Mouse (Mus musculus) neural tube, embryonic 14.5 days (tissue): ENCODE results near the gene Rab31. TPM values are rescaled to one million over a fixed set of nuclear protein-coding genes. Genes with fewer than 3 reads are reported as not detected.

Source experiments
- ATAC-seq: fragments of 200-750 bp; cut with Nextera tagmentation; 2 replicates; pipeline ENCODE4 v1.8.0; 2017; ENCODE audit warnings: low read depth, mild to moderate bottlenecking, moderate TSS enrichment, moderate library complexity
- H3K27ac ChIP-seq: fragments of 300-500 bp; sonication (generic); 2 replicates; pipeline ENCODE4 v1.5.1; 2014; ENCODE audit warnings: low read depth, mild to moderate bottlenecking, control low read depth, low read length, moderate library complexity, mixed read lengths
- H3K27me3 ChIP-seq: fragments of 300-500 bp; sonication (generic); 2 replicates; pipeline ENCODE4 v1.6.1; 2014; ENCODE audit warnings: low read length; ENCODE audit not compliant: control insufficient read depth, insufficient read depth
- H3K36me3 ChIP-seq: fragments of 300-500 bp; sonication (generic); 2 replicates; pipeline ENCODE4 v1.6.1; 2014; ENCODE audit warnings: low read length, mixed read lengths; ENCODE audit not compliant: control insufficient read depth, insufficient read depth
- H3K4me1 ChIP-seq: fragments of 300-500 bp; sonication (generic); 2 replicates; pipeline ENCODE4 v1.6.1; 2014; ENCODE audit warnings: low read length; ENCODE audit not compliant: control insufficient read depth, insufficient read depth
- H3K4me2 ChIP-seq: fragments of 300-500 bp; sonication (generic); 2 replicates; pipeline ENCODE4 v1.6.1; 2014; ENCODE audit warnings: mild to moderate bottlenecking, low read depth, low read length, control low read depth
- H3K4me3 ChIP-seq: fragments of 300-500 bp; sonication (generic); 2 replicates; pipeline ENCODE4 v1.5.1; 2014; ENCODE audit warnings: low read depth, low read length, control low read depth, mixed read lengths
- H3K9ac ChIP-seq: fragments of 300-500 bp; sonication (generic); replicated peaks from 2 replicates; pipeline ENCODE4 v1.6.1; 2014; ENCODE audit warnings: low read depth, mild to moderate bottlenecking, control low read depth, low read length, mixed read lengths
- H3K9me3 ChIP-seq: fragments of 300-500 bp; sonication (generic); 2 replicates; pipeline ENCODE4 v1.6.1; 2016; ENCODE audit warnings: low read length; ENCODE audit not compliant: control insufficient read depth
- WGBS: fragments of 180-500 bp; shearing (Covaris S2); extraction: QIAGEN DNeasy Blood & Tissue Kit; methylation state at CpG from one replicate; pipeline ENCODE4 v1.1.7; 2014; 5-methylcytosine and 5-hydroxymethylcytosine counted together
- polyA plus RNA-seq: library from polyadenylated mRNA; unstranded; fragments of >200 nt; fragmentation: Nextera tagmentation; extraction: Ambion mirVana; gene quantifications from 2 replicates; pipeline ENCODE4 v1.2.1, GENCODE M21; 2014

The Rab31 gene
- polyA plus RNA-seq, 1 experiment from 2014 or later, result 70.8 TPM

DNA sequence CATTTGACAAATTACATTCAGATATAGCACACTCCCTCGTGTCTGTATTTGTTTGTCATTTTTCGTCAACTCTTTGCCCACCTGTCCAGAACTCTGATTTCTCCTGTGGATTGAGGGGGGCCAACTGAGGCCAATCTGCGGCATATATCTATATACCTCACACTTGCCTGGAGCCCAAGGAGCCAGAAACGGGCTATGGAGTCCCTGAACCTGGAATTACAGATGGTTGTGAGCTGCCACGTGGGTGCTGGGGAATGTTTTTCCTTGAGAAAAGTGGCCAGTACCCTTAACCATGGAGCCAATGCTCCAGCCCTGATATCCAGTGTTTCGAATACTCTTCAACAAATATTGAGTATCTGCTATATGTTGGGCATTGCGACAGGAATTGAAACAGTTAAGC lies 99.6 kb downstream of the Rab31 start:
- no peaks in the 10 kb centered on the region for H3K27me3 ChIP-seq
- no peak for ATAC-seq
- H3K9ac ChIP-seq, result no peak overlapping the region
- H3K36me3 ChIP-seq, result no peaks in the 10 kb centered on the region
- H3K4me3 ChIP-seq, result no peak overlapping the region
- H3K4me2 ChIP-seq, result no peak overlapping the region
- H3K27ac ChIP-seq, result no peak overlapping the region
- H3K9me3 ChIP-seq, result no peaks in the 10 kb centered on the region
- 86% methylated on average over 7 of the region's 7 CpGs for WGBS
- H3K4me1 ChIP-seq, result no peaks in the 10 kb centered on the region

DNA sequence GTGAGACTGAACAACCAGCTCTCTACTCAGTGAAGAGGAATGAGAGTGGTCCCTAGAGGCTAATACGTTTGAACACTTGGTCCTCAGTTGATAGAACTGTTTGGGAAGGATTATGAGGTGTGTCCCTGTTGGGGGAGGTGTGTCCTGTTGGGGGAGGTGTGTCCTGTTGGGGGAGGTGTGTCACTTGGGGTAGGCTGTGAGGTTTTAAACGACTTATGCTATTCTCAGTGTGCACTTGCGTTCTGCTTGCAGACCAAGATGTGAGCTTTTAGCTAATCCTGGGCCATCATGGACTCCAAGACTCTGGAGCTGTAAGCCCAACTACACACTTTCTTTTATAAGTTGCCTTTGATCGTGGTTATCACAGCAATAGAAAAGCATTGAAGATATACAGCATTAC lies 103.5 kb downstream of the Rab31 start:
- Histone ChIP-seq H3K4me3 (no peak overlapping the region), H3K9me3 (no peaks in the 10 kb centered on the region), H3K4me2 (no peak overlapping the region), H3K9ac (no peak overlapping the region), H3K36me3 (no peaks in the 10 kb centered on the region), H3K4me1 (no peaks in the 10 kb centered on the region), H3K27me3 (no peaks in the 10 kb centered on the region), H3K27ac (no peak overlapping the region)
- ATAC-seq, result no peak
- 89% methylated on average over 4 of the region's 4 CpGs for WGBS

DNA sequence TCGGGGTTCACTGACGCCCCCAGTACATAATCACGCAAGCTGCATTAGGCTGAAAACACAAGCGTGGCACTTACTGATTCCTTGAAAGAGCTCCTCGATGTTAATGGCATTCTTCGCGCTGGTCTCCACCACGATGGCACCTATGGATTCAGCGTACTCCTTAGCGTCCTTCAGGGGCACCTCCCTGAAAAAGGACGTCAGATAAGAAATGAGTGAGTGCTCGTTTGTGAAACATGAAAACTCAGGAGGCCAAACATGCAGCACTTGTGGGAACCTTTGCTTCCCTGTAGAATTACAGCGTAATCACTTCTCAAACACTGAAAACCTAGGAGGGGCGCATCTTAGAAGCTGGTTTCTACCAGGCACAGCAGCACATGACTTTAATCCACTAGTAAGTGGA lies 104.8 kb downstream of the Rab31 start:
- no peak for ATAC-seq
- Histone ChIP-seq H3K4me2 (no peak overlapping the region), H3K27me3 (no peaks in the 10 kb centered on the region), H3K4me3 (no peak overlapping the region), H3K9ac (no peak overlapping the region), H3K9me3 (no peaks in the 10 kb centered on the region), H3K36me3 (no peaks in the 10 kb centered on the region), H3K27ac (no peak overlapping the region), H3K4me1 (no peaks in the 10 kb centered on the region)
- 89% methylated on average over 14 of the region's 14 CpGs for WGBS

DNA sequence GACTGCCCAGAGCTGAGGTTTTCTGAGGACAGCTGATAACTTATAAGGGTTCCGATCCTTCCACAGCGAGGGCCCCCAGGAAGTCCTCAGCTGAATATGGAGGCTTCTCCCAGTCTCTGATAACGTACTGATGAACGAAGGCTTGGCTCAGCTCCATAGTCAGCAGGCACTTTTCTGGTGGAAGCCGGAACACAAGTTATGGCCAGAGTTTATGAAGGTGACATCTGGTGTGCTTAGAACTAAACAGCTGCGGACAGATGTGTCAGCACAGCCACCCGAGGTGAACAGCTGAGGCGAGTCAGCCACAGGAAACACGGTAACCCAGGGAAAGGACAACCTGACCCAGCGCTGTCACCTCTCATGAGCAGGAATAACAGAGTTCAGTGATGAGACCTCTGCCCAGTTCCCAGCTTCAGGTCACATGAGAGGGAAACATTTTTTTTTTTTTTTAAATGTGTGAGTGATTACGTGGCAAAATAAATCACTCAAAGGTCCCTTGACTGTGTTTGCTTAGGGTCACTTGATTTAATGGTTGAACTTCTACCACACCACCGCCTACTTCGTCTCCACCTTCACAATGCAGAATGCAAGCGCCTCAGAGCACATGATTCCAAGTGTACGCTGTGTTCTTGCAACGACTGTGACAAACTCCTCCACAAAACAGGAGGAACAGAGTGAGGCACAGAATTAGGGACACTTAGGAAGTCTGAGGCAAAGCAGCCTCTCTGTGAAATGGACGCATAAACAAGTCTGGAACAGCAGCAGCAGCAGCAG lies 106.0 kb downstream of the Rab31 start:
- no peaks in the 10 kb centered on the region for H3K36me3 ChIP-seq
- no peak overlapping the region for H3K4me3 ChIP-seq
- no peaks in the 10 kb centered on the region for H3K27me3 ChIP-seq
- no peak overlapping the region for H3K4me2 ChIP-seq
- ATAC-seq, result no peak
- no peak overlapping the region for H3K27ac ChIP-seq
- H3K4me1 ChIP-seq, result no peaks in the 10 kb centered on the region
- 77% methylated on average over 17 of the region's 17 CpGs for WGBS
- no peaks in the 10 kb centered on the region for H3K9me3 ChIP-seq
- H3K9ac ChIP-seq, result no peak overlapping the region

DNA sequence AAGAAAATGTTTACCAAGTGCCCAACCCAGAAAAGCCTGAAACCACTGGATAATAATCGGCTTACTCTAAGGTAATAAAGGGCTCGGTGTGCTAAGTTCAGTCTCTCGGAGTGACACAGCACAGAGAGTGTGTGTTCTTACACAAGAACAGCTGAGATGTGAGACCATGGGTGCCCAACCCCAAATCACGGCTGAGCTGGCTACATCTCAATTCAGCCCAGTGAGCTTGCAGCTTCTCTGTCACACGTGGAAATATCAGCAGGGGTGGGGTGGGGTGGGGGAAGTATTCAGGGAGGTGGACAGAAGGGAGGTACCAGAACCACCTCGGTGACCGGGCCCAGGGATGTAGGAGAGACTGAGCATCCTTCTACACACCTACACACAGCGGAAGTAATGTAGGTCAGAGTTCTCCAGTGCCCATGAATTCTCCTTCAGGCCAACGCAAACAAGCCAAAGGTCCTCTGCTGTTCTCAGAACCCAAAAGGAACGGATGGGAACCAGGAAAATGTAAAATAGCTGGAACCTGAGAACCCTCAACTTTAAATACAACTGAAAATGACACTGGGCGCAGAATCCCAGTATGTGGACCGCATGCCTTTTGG lies 106.7 kb downstream of the Rab31 start:
- H3K4me2 ChIP-seq, result no peak overlapping the region
- H3K9me3 ChIP-seq, result no peaks in the 10 kb centered on the region
- no peak overlapping the region for H3K9ac ChIP-seq
- H3K27ac ChIP-seq, result no peak overlapping the region
- H3K4me1 ChIP-seq, result no peaks in the 10 kb centered on the region
- no peaks in the 10 kb centered on the region for H3K27me3 ChIP-seq
- H3K4me3 ChIP-seq, result no peak overlapping the region
- H3K36me3 ChIP-seq, result no peaks in the 10 kb centered on the region
- no peak for ATAC-seq
- 95% methylated on average over 12 of the region's 12 CpGs for WGBS

DNA sequence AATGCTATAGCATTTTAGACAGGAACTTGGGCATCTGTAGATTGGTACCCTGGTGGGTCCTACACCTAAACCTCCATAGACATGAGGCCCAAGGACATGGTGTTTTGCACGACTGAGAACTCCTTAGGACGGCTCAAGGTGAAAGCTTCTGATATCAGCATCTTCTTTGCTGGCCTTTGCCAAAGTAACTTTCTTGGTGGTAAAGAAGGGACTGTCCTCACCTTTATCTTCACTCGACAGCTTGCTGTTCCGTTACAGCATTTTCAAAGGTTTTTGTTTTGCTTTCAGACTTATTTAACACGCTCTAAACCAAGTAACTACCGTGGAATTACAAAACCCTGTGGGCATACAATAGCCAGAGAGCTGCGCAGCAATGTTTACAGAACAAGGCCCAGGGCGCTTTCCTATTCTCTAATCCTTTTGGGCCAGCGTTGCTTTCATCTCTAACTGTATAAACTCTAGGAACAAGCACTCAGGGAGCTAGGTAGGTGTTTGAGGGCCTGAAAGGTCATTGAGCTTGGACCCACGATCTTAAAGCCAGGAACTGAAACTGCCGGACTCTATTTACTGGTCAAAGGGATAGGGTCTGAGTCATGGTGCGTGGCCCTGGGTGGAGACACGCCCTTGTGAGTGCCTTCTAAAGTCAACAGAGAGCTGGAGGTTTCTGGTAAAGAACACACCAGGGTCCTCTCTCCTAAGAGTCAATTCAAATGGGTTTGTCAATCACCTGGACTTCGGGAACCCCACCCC lies 109.0 kb downstream of the Rab31 start:
- Histone ChIP-seq H3K4me3 (no peak overlapping the region), H3K9me3 (no peaks in the 10 kb centered on the region), H3K9ac (no peak overlapping the region), H3K27ac (no peak overlapping the region), H3K36me3 (no peaks in the 10 kb centered on the region), H3K27me3 (no peaks in the 10 kb centered on the region), H3K4me1 (no peaks in the 10 kb centered on the region), H3K4me2 (no peak overlapping the region)
- ATAC-seq, result no peak
- 71% methylated on average over 14 of the region's 14 CpGs for WGBS

DNA sequence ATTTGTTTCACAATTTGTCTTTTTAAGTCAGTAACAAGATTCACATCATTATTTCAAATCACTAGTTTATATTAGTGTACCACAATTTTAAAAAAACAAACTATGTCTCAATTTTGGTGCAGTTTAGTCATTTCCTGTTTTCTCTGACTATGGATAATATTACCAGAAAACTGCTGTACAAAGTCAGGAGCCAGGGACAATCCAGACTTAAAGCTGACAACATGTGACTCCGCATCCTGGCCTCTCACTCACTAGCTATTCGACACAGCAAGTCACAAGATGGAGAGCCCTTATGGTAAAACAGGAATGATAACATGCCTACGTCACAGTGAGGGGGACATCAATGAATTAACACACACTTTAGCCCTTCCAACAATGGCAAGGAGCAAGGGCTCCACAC lies 109.9 kb downstream of the Rab31 start:
- Histone ChIP-seq H3K9ac (no peak overlapping the region), H3K4me1 (no peaks in the 10 kb centered on the region), H3K27me3 (no peaks in the 10 kb centered on the region), H3K27ac (no peak overlapping the region), H3K9me3 (no peaks in the 10 kb centered on the region), H3K4me3 (no peak overlapping the region), H3K4me2 (no peak overlapping the region), H3K36me3 (no peaks in the 10 kb centered on the region)
- 87% methylated on average over 3 of the region's 3 CpGs for WGBS
- no peak for ATAC-seq

DNA sequence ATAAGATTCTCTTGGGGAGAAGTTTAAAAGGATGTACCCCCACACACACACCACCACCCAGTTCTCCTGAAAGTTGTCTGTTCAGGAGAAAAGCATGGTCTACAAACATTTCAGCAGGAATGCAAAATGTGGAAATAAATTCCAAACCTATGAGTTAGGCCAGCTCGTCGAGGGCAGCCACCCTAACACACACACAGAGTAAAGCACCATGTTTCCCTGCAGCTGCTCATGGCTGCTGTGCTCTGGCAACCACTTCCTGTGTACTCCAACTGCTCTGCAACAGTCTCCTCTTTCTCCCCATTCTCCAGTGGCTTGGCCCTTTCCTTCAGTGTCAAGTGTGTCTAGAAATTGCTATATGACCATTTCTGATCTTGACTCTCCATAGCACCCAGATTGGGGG lies 114.1 kb downstream of the Rab31 start:
- Histone ChIP-seq H3K27me3 (no peaks in the 10 kb centered on the region), H3K27ac (no peak overlapping the region), H3K9ac (no peak overlapping the region), H3K36me3 (no peaks in the 10 kb centered on the region), H3K4me3 (no peak overlapping the region), H3K4me2 (no peak overlapping the region), H3K4me1 (no peaks in the 10 kb centered on the region), H3K9me3 (no peaks in the 10 kb centered on the region)
- 91% methylated on average over 2 of the region's 2 CpGs for WGBS
- no peak for ATAC-seq

DNA sequence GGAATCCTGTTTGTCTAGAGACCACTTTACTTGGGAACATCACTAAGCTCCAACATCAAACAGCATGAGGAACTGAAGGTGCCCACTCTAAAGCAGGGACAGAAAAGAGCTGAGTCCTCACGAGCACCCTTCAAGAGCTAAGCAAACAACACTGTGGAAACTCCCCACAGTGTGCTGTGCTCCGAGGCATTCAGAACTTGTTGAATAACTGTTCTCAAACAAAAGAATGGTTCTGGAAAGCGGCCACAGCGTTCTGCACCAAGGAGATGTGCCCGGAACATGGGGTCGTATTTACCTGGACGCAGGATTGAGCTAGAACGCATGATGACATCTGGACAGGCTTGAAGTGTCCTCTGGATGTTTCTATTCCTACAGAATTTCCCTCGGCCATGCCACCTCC lies 114.6 kb downstream of the Rab31 start:
- H3K9ac ChIP-seq, result no peak overlapping the region
- H3K36me3 ChIP-seq, result no peaks in the 10 kb centered on the region
- no peaks in the 10 kb centered on the region for H3K27me3 ChIP-seq
- ATAC-seq, result no peak
- no peaks in the 10 kb centered on the region for H3K9me3 ChIP-seq
- H3K4me1 ChIP-seq, result no peaks in the 10 kb centered on the region
- 92% methylated on average over 9 of the region's 9 CpGs for WGBS
- no peak overlapping the region for H3K4me2 ChIP-seq
- H3K4me3 ChIP-seq, result no peak overlapping the region
- H3K27ac ChIP-seq, result no peak overlapping the region
